Mouse (Mus musculus): ENCODE measurements around the gene Rbm45. TPM values are rescaled to one million over a fixed set of nuclear protein-coding genes. Genes with fewer than 3 reads are reported as not detected.

The Rbm45 gene
- polyA plus RNA-seq, 1 experiment from 2014 or later = 19.0 TPM

DNA sequence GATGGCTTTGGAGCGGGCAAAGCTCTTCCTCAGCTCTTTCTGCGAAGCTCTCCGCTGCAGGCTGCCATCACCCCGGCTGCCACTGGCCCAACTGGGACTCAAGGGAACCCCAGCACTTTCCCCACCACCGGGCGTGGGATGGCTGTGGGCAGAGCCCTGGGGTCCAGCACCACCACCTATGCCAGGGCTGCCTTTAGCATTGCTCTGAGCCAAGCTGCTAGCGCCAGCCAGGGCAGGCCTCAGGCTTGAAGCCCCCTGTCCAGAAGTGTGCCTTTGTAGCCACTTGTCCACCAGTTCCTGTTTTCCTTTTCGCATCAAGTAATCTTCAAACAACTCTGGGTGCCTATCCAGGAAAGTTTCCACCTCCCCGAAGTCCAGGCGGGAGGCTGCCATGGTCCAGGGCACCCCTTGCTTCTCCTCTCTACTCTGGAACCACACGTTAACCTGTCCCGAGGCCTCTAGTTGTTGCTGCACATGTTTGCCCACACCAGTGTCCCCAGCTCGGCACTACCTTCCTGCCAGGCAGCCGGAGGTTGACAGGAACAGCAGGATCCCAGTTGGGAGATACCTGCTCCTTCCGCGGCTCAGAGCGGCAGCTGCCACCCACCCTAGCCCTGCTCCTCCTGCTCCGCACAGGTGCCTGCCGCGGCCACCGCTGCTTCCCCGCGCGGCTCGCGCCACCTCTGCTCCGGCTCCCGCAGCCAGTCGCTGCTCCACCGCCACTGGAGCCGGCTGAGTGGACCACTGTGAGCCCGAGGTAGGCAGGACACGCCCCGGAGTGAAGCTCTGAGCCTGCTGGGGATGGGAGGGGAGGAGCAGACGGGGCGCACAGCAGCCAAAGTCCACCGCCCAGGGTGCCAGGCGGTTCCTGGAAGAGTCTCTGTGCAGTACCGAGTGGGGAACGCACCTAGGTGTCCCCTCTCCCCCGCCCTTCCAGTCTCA is 31.3 kb upstream of the Rbm45 start, which contains the start of gene Pde11a:
Gene Pde11a, minus strand, starts transcription at position 560 of the 942 bp plus-strand sequence.
- H3K4me1 ChIP-seq (replicated peaks; ENCODE audit: control insufficient read depth, insufficient read depth, low read length) = 0 out of 2 replicates have a peak, but pooled peaks cover 3% of the 10 kb centered on the region
- H3K27ac ChIP-seq (ENCODE audit: low read depth, low read length) = no peak within 1 kb of the TSS
- H3K36me3 ChIP-seq (ENCODE audit: control insufficient read depth, insufficient read depth, low read length) = no peaks in the 10 kb centered on the region
- peak within 1 kb of the TSS; percentile 55 for H3K9ac ChIP-seq (ENCODE audit: low read length)
- H3K27me3 ChIP-seq (ENCODE audit: control insufficient read depth, insufficient read depth, low read length) = no peaks in the 10 kb centered on the region; the same call in 1 of the 2 replicates
- ATAC-seq (replicated peaks; ENCODE audit: low FRiP score) = peak; percentile 72
- H3K4me2 ChIP-seq (ENCODE audit: low read depth, low read length, severe bottlenecking) = peak within 1 kb of the TSS; percentile 88
- peak within 1 kb of the TSS; percentile 35 for H3K4me3 ChIP-seq (ENCODE audit: low read depth, low read length)
- 19% methylated on average over 39 of the region's 41 CpGs for WGBS
- no peaks in the 10 kb centered on the region for H3K9me3 ChIP-seq (ENCODE audit: control insufficient read depth, low read length)
- peak; percentile 66 for DNase-seq (ENCODE audit: low spot score)

DNA sequence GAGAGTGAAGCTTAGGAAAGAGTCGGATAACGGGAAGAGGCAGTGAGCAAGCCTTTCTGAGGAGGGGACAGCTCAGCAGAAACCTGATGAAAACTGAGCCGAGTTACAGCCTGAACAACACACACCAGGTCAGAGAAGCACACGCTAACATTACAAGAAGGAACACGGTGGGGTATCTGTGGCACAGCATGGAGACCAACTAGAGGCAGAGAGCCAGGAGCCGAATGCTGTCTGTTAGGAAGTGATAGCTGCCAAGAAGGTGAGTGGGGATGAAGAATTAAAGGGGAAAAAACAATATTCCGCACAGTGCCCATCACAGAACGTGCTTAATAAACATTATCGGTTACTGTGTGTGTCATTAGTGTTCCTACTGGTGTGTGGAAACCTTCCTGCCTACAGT is 27.6 kb upstream of the Rbm45 start:
- no peaks in the 10 kb centered on the region for H3K36me3 ChIP-seq (ENCODE audit: control insufficient read depth, insufficient read depth, low read length)
- no peak overlapping the region for H3K9ac ChIP-seq (ENCODE audit: low read length)
- ATAC-seq (replicated peaks; ENCODE audit: low FRiP score) (no peak), DNase-seq (ENCODE audit: low spot score) (no peak)
- H3K4me3 ChIP-seq (ENCODE audit: low read depth, low read length) = no peak overlapping the region
- no peaks in the 10 kb centered on the region for H3K9me3 ChIP-seq (ENCODE audit: control insufficient read depth, low read length)
- no peak overlapping the region for H3K27ac ChIP-seq (ENCODE audit: low read depth, low read length)
- H3K27me3 ChIP-seq (ENCODE audit: control insufficient read depth, insufficient read depth, low read length) = no peaks in the 10 kb centered on the region; the same call in 1 of the 2 replicates
- H3K4me1 ChIP-seq (replicated peaks; ENCODE audit: control insufficient read depth, insufficient read depth, low read length) = 0 out of 2 replicates have a peak, but pooled peaks cover 3% of the 10 kb centered on the region
- WGBS = 88% methylated on average over 9 of the region's 9 CpGs
- H3K4me2 ChIP-seq (ENCODE audit: low read depth, low read length, severe bottlenecking) = no peak overlapping the region

DNA sequence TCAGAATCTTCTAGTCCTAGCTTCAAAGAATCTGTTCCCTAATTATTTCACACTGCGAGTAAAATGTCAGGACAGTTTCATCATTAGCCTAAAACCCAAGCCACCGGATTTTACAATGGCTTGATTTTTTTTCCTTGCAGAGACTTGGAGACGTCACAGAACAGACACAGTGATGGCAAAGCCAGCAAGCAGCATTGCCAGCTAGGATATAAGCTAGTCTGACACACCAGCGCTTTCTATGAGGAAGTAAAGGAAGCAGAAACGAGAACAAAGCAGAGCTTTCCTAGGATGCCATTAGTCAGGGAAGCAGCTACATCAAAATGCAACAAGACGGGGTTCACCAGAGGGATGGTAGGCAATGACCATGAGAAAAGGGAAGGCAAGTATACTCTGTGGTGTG is 21.9 kb upstream of the Rbm45 start:
- ATAC-seq (replicated peaks; ENCODE audit: low FRiP score) = no peak
- no peak overlapping the region for H3K4me3 ChIP-seq (ENCODE audit: low read depth, low read length)

DNA sequence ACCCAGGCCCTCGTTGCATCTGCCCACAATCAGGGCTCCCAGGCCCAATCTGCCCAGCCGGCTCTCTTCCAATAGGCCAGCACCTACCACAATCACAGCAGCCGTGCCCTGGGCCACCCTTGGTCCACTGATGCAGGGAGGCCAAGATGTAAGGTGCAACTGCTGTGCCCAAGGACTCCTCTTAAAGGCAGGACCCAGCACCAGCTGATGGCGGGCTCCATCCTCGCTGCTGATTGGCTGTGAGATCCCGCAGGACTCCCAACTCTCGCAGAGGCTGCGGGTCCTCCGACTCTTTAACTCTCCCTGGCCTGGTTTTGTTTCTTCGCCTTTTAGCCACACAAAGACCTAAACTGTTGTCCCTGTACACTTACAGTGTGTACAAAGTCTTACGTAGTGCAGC is 9.6 kb upstream of the Rbm45 start, which contains the start of gene Cyct:
Gene Cyct, minus strand, starts transcription at position 225 of the 400 bp plus-strand sequence.
- Histone ChIP-seq H3K4me2 (ENCODE audit: low read depth, low read length, severe bottlenecking) (no peak within 1 kb of the TSS), H3K36me3 (ENCODE audit: control insufficient read depth, insufficient read depth, low read length) (no peaks in the 10 kb centered on the region), H3K9me3 (ENCODE audit: control insufficient read depth, low read length) (no peaks in the 10 kb centered on the region), H3K9ac (ENCODE audit: low read length) (no peak within 1 kb of the TSS), H3K27me3 (ENCODE audit: control insufficient read depth, insufficient read depth, low read length) (no peaks in the 10 kb centered on the region), H3K4me3 (ENCODE audit: low read depth, low read length) (no peak within 1 kb of the TSS), H3K27ac (ENCODE audit: low read depth, low read length) (no peak within 1 kb of the TSS), H3K4me1 (replicated peaks; ENCODE audit: control insufficient read depth, insufficient read depth, low read length) (no peaks in the 10 kb centered on the region)
- no peak for DNase-seq (ENCODE audit: low spot score)
- WGBS = 88% methylated on average over 11 of the region's 11 CpGs
- no peak for ATAC-seq (replicated peaks; ENCODE audit: low FRiP score)

More for the DNA sequence above, 21.9 kb upstream of the Rbm45 start:
- DNase-seq (ENCODE audit: low spot score) = no peak
- Histone ChIP-seq H3K36me3 (ENCODE audit: control insufficient read depth, insufficient read depth, low read length) (no peaks in the 10 kb centered on the region), H3K27ac (ENCODE audit: low read depth, low read length) (no peak overlapping the region), H3K4me2 (ENCODE audit: low read depth, low read length, severe bottlenecking) (no peak overlapping the region), H3K4me1 (replicated peaks; ENCODE audit: control insufficient read depth, insufficient read depth, low read length) (no peaks in the 10 kb centered on the region), H3K9ac (ENCODE audit: low read length) (no peak overlapping the region), H3K9me3 (ENCODE audit: control insufficient read depth, low read length) (no peaks in the 10 kb centered on the region), H3K27me3 (ENCODE audit: control insufficient read depth, insufficient read depth, low read length) (no peaks in the 10 kb centered on the region)
- 71% methylated on average over 6 of the region's 6 CpGs for WGBS

DNA sequence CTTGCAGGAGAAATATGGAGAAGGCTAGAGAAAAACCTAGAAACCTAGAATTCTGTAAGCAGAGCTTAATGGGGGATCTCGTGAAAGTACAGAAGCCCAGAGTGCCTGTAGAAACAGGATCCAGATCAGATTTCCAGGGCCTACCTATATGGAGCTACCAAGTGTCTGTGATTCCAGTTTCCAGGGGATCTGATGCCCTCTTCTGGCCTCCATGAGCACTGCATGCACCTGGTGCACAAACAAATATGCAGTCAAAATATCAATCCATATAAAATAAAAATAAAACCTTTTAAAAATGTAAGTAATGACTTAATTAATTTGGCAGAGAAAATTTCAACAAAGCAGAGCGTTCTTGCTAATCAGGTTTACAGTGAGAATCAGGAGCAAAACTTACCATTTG is 7.7 kb upstream of the Rbm45 start:
- H3K9me3 ChIP-seq (ENCODE audit: control insufficient read depth, low read length) = no peaks in the 10 kb centered on the region
- DNase-seq (ENCODE audit: low spot score) (no peak), ATAC-seq (replicated peaks; ENCODE audit: low FRiP score) (no peak)
- H3K4me3 ChIP-seq (ENCODE audit: low read depth, low read length) = no peak overlapping the region
- no peak overlapping the region for H3K9ac ChIP-seq (ENCODE audit: low read length)
- no peak overlapping the region for H3K4me2 ChIP-seq (ENCODE audit: low read depth, low read length, severe bottlenecking)
- WGBS = 64% methylated on average over 2 of the region's 2 CpGs
- no peaks in the 10 kb centered on the region for H3K4me1 ChIP-seq (replicated peaks; ENCODE audit: control insufficient read depth, insufficient read depth, low read length)
- H3K36me3 ChIP-seq (ENCODE audit: control insufficient read depth, insufficient read depth, low read length) = no peaks in the 10 kb centered on the region
- no peak overlapping the region for H3K27ac ChIP-seq (ENCODE audit: low read depth, low read length)
- no peaks in the 10 kb centered on the region for H3K27me3 ChIP-seq (ENCODE audit: control insufficient read depth, insufficient read depth, low read length)

DNA sequence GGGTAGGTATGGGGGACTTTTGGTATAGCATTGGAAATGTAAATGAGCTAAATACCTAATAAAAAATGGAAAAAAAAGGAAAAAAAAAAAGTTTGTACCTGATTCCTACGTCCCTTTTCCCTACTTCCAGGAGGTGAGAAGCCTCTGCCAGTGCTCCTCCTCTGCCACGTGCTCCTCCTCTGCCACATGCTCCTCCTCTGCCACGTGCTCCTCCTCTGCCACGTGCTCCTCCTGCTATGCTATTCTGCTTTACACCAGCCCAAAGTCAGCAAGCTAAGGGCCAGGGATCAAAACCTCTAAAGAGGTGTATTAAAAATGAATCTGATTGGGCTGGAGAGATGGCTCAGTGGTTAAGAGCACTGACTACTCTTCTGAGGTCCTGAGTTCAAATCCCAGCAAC is 4.0 kb upstream of the Rbm45 start:
- Histone ChIP-seq H3K9me3 (ENCODE audit: control insufficient read depth, low read length) (no peaks in the 10 kb centered on the region), H3K4me3 (ENCODE audit: low read depth, low read length) (no peak overlapping the region), H3K27ac (ENCODE audit: low read depth, low read length) (no peak overlapping the region), H3K27me3 (ENCODE audit: control insufficient read depth, insufficient read depth, low read length) (no peaks in the 10 kb centered on the region), H3K4me1 (replicated peaks; ENCODE audit: control insufficient read depth, insufficient read depth, low read length) (peaks cover under 1% of the 10 kb centered on the region; the same call in 1 of the 2 replicates), H3K4me2 (ENCODE audit: low read depth, low read length, severe bottlenecking) (no peak overlapping the region), H3K36me3 (ENCODE audit: control insufficient read depth, insufficient read depth, low read length) (no peaks in the 10 kb centered on the region), H3K9ac (ENCODE audit: low read length) (no peak overlapping the region)
- ATAC-seq (replicated peaks; ENCODE audit: low FRiP score) (no peak), DNase-seq (ENCODE audit: low spot score) (no peak)
- WGBS = 77% methylated on average over 4 of the region's 4 CpGs

DNA sequence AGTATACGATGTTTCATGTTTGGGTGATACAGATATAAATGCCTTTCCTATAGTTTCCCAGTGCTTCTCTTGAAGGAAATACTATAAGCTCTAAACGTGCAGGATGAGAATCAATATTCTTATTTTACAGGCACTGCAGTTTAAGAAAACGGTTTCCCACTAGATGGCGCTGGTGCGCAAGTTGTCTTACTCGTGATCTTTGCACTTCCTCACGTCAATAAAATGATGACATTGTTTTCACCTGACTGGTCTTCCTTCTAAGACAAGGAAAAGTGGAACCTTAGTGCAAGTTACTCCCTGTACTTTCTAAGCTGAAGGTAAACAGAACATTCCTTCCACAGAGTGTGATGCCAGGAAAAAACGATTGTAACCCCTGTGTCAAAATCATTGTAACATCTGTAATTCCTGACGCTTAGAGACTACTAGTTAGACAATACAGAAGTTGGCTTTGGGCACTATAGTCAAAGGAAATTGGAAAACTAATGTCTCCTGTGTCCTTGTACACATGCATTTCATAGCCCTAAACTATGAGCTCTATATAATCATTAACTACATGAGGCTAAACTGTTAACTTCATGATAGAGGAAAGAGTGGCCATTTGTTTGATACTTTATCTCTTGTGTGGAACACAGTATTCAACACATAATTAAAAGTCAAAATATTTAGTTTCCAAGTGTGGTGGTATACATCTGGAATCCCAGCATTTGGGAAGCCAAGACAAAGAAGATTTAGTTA is 2.4 kb upstream of the Rbm45 start:
- H3K4me1 ChIP-seq (replicated peaks; ENCODE audit: control insufficient read depth, insufficient read depth, low read length) = peaks cover 3% of the 10 kb centered on the region; the same call in 1 of the 2 replicates
- H3K9ac ChIP-seq (ENCODE audit: low read length) = no peak overlapping the region
- no peaks in the 10 kb centered on the region for H3K36me3 ChIP-seq (ENCODE audit: control insufficient read depth, insufficient read depth, low read length)
- H3K4me2 ChIP-seq (ENCODE audit: low read depth, low read length, severe bottlenecking) = no peak overlapping the region
- ATAC-seq (replicated peaks; ENCODE audit: low FRiP score) = no peak
- no peaks in the 10 kb centered on the region for H3K27me3 ChIP-seq (ENCODE audit: control insufficient read depth, insufficient read depth, low read length)
- H3K27ac ChIP-seq (ENCODE audit: low read depth, low read length) = no peak overlapping the region
- H3K4me3 ChIP-seq (ENCODE audit: low read depth, low read length) = no peak overlapping the region
- WGBS = 16% methylated on average over 9 of the region's 9 CpGs
- no peaks in the 10 kb centered on the region for H3K9me3 ChIP-seq (ENCODE audit: control insufficient read depth, low read length)
- DNase-seq (ENCODE audit: low spot score) = peak; percentile 87

DNA sequence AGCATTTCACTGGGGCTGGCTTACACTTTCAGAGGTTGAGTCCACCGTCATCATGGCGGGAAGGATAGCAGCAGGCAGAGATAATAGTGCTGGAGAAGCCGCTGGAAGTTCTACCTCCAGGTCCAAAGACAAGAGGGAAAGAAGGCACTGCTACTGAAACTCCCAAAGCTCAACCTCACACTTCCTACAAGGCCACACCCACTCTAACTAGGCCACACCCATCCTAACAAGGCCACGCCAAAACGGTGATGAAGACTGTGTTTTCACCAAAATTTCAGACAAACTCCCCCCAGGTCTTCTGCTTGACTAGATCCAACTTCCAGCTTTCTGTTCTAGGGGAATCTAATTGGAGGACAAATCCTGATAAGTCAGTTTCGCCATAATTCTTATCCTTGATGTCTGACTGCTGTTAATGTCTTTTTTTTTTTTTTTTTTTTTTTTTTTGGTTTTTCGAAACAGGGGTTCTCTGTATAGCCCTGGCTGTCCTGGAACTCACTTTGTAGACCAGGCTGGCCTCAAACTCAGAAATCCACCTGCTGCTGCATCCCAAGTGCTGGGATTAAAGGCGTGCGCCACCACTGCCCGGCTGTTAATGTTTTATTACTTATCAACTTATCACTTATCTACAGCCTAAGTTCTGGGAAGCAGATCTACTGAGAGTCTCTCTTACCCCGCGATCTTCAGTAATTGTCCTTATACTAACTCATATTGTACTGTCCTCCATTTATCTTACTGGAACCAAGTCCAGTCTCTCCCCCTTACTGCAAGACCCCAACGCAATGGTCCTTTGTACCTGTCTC is 723 bp upstream of the Rbm45 start:
- no peaks in the 10 kb centered on the region; the same call in 1 of the 2 replicates for H3K36me3 ChIP-seq (ENCODE audit: control insufficient read depth, insufficient read depth, low read length)
- peak; percentile 16; the same call in 1 of the 2 replicates for ATAC-seq (replicated peaks; ENCODE audit: low FRiP score)

More for the DNA sequence above, 723 bp upstream of the Rbm45 start:
- no peak for DNase-seq (ENCODE audit: low spot score)
- H3K4me1 ChIP-seq (replicated peaks; ENCODE audit: control insufficient read depth, insufficient read depth, low read length) = peaks cover 3% of the 10 kb centered on the region; the same call in 1 of the 2 replicates
- no peak overlapping the region for H3K27ac ChIP-seq (ENCODE audit: low read depth, low read length)
- 73% methylated on average over 12 of the region's 13 CpGs for WGBS
- H3K4me3 ChIP-seq (ENCODE audit: low read depth, low read length) = peak overlapping the region; percentile 94; the same call in 1 of the 2 replicates
- no peak overlapping the region for H3K4me2 ChIP-seq (ENCODE audit: low read depth, low read length, severe bottlenecking)
- H3K27me3 ChIP-seq (ENCODE audit: control insufficient read depth, insufficient read depth, low read length) = no peaks in the 10 kb centered on the region
- no peaks in the 10 kb centered on the region for H3K9me3 ChIP-seq (ENCODE audit: control insufficient read depth, low read length)
- H3K9ac ChIP-seq (ENCODE audit: low read length) = no peak overlapping the region
